Mouse (Mus musculus) adipocyte (in vitro differentiated cells): ENCODE measurements around the gene Tmem129.

ENCODE experiments used
- DNase-seq: peaks from one replicate; pipeline ENCODE4 v3.0.0-alpha.2; 2016; ENCODE audit warnings: low spot score

Tmem129 gene

DNA sequence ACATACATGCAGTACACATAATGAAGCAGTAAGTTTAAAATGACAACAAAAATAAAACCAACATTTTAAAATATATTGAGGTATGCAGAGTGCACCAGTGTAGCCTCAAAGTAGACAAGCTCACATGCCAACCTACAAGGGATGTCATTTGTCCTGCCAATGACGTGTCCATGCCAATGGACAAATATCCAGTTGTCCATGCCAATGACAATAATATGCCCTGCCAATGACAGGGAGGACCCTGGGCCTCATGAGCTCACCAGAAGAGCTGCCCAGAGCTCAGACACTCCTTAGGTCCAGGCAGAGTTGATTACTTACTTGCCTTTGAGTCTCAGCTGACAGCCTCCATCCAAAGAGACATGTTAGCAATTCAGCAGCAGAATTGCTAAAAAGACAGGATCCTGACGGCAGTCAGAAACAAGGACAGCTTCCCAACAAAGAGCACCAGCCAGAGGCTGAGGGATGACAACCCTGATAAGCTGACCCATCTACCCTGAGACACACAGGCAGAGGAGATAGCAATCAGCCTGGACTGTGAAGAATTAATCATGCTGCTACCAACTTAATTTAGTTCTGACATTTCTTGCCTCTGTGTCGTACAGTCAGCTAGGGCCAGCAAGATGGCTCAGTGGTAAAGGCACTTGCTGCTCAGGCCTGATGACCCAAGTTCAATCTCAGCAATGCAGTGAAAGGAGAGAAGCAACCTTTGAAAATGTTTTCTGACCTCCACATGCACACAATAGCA is 20.4 kb downstream of the Tmem129 start:
- peak; percentile 84 for DNase-seq

DNA sequence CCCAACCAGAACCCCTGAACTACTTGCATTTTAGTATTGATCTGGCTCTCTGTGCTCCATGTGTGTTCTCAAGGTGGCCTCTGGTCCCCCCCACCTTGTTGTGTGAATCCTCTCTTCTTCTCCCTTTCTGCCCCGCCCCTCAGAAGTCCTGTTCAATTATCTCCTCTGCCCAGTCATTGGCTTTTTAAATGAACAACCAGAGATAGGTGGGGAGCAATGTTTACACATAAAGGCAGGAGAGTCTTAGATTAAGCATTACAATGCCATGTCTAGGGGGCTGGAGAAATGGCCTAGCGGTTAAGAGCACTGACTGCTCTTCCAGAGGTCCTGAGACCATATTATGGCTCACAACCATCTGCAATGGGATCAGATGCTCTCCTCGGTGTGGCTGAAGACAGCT is 22.9 kb downstream of the Tmem129 start:
- DNase-seq, result no peak

DNA sequence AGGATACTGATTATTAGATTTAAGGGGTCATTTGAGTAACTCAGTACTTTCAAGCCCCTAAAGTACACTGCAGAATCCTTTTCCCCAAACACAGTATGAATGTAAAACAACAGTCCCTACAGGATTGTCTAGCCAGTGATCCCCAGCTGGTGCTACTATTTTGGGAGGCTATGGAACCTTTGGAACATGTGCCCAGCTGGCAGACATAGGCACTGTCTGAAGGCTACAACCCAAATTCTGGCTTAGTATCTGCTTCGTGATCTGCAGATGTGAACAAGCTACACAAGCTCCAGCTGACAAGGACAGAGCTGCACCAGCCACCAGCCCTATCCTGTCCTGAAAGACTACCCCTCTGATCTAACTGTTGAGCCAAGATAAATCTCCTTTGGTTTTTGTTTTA is 25.7 kb downstream of the Tmem129 start:
- DNase-seq, result peak; percentile 60

DNA sequence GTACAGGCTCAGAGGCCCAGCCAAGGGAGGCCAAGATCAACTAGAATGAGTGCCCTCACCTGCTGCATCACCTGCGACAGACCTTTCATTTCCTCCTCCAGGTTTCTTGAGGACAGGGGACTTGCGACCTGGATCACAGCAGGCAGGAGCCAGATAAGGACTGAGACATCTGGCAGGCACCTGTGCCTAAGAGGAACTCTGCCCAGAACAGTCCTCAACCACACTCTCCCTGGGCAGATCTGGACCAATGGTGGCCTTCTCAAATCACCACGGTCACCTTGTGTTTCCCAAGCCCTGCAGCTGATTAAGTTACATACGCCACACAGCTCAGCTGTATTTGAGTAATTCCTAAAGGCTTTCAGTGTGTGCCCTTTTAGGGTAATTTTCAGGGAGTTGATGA is 27.6 kb downstream of the Tmem129 start:
- DNase-seq, result peak; percentile 44

DNA sequence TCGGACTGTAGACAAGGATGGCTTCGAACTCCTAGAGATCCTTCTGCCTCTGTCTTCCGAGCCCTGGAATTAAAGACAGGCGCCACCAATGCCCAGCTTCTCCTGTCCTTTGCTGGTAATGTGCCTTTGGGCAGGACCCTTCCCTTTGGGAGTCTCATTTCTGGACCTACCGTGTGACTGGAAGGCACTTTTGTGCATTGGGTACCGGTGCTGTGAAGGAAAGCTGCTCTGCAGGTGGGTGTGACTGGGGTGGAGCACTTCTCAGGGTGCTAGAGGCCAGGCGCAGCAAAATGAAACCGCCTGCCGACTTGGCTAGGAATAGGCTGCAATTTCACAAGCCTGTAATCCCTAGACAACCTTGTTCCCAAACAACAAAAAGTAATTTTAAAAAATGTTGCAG is 28.2 kb downstream of the Tmem129 start:
- DNase-seq, result peak; percentile 85

DNA sequence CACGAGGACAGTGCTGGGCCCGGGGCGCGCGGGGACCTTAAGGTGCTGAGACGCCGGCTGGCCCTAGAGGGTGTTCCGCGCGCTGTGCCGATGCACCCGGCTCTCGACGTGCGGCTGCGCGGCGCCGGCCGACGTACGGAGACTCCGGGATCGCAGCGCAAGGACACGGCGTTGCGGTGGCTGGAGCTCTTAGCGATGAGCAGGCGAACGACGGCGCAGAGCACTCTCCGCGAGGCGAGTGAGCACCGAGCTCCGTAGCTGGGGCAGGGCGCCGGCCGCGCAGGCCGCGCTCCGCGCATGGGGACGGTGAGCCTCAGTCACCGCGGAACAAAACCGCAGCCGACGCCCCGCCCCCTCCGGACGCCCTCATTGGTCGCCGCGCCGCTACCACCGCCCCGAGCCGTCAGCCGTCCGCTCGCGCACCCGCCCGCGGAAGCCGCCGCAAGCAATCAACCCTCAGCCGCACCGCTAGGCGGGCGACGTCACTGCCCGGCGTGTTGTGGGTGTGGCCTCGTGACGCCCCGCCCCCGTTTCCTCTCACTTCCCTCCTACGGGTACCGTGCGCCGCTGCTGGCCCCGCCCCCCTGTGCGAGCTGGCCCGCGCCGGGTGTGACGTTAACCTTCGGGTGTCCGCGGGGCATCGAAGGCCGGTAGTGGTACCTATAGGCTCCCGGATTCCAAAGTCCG is 28.8 kb downstream of the Tmem129 start, which contains the start of the genes Fam53a and Gm9903:
Fam53a (minus strand) TSS at position 335 of the 687 bp plus-strand sequence.
Gm9903 (plus strand) TSS at position 625 of the 687 bp plus-strand sequence.
- DNase-seq, result peak; percentile 98

DNA sequence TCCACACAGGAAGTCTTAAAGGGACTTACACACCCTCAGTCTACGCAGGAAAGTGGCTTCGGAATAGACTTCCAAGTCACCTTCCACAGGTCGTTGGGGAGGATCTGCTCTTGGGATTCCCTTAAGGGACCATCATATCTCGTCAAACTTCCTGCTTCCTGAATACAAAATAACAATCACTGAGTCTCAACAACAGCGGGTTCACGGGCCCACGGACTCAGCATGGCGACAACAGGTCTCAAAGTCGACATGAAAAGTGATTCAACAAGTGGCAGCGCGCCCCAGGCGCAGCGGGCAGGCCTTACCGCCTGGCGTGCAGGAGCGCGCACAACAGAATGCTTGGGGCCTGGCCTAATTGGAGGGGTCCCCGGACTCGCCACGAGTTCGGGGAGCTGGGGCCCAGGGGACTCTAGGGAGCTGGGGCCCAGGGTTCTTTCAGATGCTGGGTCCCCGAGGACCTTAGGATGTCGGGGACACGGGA is 29.4 kb downstream of the Tmem129 start:
- peak; percentile 72 for DNase-seq

DNA sequence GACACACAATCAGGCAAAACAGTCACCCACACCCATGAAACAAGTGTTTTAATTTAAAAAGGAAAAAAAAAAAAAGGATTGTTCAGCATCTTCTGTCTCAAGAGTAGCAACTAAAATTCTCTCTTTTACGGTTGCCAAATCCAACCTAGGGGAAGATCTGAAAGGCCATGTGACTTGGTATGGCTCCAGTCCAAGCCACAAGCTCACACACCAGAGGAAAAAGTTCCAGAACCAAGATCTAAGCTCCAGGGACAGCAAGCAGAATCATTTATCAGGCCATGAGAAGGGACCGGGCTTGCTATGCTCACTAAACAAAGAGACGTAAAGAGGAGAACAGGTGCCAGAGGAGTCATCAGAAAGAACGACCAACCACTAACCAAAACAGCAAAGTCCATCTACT is 30.2 kb downstream of the Tmem129 start:
- peak; percentile 56 for DNase-seq

DNA sequence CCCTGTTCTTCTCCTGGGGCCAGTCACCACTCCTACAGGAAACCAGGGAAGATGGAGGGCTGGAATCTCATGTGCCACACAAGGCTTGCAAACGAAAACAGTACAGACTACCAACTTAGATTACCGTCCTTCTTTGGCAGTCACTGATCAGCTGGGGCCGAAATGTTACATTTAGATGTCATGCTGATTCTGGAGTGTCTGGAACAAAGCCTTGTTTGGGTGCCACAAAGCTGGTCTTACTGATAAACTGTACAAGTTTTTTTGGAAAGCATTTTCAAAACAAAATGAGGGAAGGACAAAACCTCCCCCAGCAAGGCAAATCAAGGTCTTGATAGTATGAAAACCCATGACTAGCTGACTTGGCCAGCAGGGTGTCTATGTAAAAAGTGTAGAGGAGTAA is 34.5 kb downstream of the Tmem129 start:
- DNase-seq, result no peak

DNA sequence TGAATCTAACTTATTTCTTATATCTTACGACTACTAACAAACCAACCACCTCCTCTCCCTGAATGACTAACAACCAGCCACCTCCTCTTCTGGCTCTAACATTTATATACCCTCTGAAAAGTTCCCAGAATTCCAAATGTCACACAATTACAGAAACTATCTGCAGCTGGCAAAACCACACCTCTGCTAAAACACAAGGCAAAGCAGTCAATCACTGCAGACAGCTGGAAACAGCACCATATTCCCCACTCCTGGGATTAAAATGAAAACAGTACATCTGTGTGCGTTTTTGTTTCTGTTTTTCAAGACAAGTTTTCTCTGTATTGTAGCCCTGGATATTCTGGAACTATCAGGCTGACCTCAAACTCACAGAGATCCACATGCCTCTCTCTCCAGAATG is 35.5 kb downstream of the Tmem129 start:
- peak; percentile 59 for DNase-seq

DNA sequence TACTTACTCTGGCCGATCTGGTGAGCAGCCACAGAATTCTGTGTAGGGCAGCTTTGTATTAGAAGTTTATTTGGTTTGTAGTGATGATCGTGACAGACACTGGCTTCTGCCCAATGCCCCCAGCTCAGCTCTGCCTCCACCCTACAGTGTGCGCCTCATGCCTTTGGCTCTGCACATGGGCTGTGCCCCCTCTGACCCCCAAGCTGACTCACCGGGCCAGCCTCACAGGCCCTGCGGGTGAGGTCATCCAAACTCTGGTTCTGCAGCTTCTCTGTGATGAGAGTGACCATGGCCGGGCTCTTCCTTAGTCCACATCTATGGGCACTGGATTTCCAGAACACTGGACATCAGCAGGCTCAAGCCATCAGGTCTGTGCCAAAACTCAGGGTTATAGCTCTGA is 43.8 kb downstream of the Tmem129 start:
- DNase-seq, result no peak

DNA sequence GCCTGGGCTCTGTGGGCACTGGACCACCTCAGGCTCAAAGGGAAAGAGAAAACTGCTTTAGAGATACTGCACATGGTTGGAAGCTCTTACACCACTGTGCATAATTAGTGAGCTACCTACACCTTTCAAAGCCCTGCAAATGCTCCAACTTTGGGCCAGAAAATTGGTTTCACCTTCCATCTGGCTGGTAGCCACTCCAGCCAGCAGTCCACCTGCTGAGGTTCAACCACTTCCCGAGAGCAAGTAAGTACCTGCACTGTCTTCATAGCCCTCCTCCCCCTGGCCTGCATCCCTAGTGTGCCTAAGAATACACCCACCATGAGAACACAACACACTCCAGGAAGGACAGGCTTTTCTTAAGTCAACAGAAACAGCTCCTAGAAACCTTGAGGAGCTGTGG is 46.4 kb downstream of the Tmem129 start:
- no peak for DNase-seq

DNA sequence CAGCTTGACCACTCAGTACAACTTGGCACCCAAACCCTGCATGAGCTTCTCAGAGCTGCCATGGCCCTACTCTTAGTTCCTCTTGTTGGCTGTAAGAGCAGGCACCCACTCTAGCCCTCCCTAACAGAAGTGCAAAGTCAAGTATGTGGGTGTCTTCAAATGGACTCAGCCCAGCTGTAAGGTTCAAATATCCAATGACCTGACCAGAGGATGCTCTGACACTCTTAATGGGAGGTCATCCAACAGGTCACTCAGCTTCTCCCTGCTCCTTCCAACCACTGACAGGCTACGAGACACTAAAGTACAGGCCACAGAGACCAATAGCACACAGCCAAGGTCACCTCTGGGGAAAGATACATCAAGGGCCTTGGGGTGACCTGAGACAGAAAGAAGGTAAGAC is 49.0 kb downstream of the Tmem129 start:
- DNase-seq, result no peak

DNA sequence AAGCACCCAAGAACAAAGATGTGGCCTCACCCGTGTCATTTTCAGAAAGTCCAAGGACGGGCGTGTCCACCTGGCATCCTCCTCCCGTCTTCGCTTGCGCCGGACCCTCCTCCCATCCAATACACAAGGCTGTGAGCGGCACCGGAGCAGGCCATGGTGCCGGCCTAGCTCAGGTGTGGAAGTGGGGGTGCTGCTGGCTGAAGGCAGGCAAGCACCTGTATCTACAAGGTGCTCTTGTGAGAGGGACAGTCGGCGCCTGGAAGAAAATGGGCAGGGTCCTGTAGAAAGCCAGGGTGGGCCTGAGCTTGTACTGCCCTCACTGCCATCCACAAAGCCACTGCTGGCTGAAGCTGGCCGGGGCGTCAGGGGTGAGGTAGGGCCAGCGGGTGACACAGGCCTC is 50.8 kb downstream of the Tmem129 start:
- no peak for DNase-seq

DNA sequence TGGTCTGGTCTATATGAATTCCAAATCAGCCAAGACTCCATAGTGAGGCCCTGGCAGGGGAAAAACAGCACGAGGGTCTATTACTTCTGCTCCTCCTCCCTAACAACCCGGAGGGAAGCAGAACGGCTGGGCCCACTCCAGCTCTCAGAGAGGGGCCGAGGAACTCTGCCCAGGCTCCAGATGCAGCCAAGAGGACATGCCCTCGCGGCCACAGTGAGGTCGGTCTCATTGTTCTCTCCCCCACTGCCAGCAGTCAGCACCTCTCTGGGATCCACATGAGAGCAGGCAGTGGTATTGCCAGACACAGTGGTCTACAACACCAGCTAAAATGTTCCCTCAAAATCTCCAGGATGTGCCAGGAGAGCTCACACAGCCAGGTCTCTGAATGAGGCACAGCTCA is 51.6 kb downstream of the Tmem129 start:
- no peak for DNase-seq

DNA sequence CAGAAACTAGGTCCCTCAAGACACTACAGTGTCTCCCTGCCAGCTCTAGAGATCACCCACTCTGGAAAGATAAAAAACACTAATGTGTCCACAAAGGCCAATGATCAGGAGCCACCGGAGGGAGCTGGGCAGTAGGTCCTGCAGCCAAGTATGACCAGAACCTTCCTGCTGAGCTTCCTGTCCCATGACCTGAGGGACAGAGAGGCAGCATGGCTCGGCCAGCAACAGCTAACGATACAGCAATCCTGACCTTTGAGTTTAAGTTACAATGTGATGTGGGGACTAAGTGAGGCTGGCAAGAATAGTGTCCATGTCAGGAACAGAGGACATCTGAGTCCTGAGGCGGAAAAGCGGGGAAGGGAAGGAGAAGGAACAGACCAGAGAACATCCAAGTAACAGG is 52.9 kb downstream of the Tmem129 start:
- no peak for DNase-seq
